Mouse (Mus musculus): ENCODE data around the gene Dph3. TPM values are rescaled to one million over a fixed set of nuclear protein-coding genes. Genes with fewer than 3 reads are reported as not detected.
"Not testable (repeated sequence)": the region's sequence is repeated elsewhere in the genome, so short reads cannot be mapped to it uniquely, and the experiment has no call there.

Gene Dph3
- polyA plus RNA-seq, 1 experiment = 128 TPM

DNA sequence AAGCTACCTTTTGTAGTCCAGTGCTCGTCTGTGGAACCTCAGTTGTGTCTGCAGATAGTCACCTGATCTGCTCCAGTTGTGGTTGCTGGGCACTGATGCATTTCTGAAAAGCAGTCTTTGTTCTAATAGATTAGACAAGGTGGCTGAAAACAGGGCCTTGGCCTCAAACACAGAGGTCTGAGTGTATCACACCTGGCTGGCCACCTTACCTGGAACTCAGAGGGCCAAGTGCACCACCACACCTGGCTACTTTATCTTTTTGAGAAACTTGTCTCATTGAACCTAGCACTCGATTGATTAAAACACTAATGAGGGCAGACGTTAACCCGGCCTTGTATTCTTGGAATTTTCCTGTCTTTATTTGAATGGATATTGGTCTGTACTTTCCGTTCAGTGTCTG, 10.1 kb upstream of the Dph3 start:
- Histone ChIP-seq H3K27ac (replicated peaks; ENCODE audit: low read depth, low read length) (no peak overlapping the region), H3K4me1 (ENCODE audit: control insufficient read depth, insufficient read depth, insufficient read length, low read length) (no peaks in the 10 kb centered on the region), H3K4me3 (ENCODE audit: insufficient read depth, low read depth, low read length) (no peak overlapping the region)

DNA sequence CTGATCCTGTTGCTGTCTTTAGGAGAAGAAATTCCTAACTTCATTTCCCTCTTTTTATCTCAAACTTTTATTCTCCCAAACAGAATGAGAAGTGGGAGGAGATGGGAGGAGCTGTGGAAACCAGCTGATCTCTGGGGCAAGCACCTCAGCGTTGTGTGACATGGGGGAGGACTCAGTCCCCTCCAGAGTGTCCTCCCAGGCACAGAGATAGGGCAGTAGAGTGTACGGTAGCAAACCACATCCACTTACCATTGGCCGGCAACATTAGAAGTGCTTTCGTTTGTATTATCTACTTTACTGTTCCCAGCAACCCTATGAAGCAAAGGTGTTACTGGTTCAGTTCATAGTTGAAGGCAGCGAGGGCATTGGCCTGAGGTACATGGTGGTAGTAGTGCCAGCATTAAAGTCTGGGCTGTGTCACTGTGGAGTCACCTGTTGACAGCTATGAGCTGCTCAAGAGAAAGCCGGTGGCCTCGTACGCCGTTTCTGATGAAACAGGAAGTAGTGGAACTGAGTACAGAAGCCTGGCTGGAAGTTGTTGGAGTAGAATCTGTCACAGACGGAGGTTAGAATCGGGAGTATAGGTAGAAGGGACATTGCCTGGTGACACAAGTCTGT, 8.1 kb upstream of the Dph3 start:
- no peak overlapping the region for H3K27ac ChIP-seq (replicated peaks; ENCODE audit: low read depth, low read length)
- H3K4me3 ChIP-seq (ENCODE audit: insufficient read depth, low read depth, low read length) = no peak overlapping the region
- no peaks in the 10 kb centered on the region for H3K4me1 ChIP-seq (ENCODE audit: control insufficient read depth, insufficient read depth, insufficient read length, low read length)

DNA sequence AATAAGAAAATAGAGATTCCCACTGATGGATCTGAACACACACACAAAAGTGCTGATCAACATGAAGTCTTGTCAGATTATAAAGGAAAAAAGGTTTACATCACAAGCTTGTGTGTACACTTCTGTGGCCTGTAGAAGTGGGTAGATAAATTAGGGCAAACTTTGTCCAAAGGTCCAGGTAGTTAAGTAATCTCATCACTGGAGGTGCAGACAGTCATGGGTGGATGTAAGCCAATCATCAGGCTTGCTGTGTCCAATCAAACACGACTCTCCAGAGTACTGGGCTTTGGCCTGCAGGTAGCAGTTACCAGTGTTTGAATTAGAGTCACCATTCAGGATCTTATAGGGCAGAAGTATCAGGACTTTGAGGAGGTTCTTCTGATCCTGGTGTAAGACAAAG, 7.5 kb upstream of the Dph3 start:
- H3K27ac ChIP-seq (replicated peaks; ENCODE audit: low read depth, low read length) = no peak overlapping the region
- peaks cover under 1% of the 10 kb centered on the region; the same call in 1 of the 2 replicates for H3K4me1 ChIP-seq (ENCODE audit: control insufficient read depth, insufficient read depth, insufficient read length, low read length)
- H3K4me3 ChIP-seq (ENCODE audit: insufficient read depth, low read depth, low read length) = no peak overlapping the region

DNA sequence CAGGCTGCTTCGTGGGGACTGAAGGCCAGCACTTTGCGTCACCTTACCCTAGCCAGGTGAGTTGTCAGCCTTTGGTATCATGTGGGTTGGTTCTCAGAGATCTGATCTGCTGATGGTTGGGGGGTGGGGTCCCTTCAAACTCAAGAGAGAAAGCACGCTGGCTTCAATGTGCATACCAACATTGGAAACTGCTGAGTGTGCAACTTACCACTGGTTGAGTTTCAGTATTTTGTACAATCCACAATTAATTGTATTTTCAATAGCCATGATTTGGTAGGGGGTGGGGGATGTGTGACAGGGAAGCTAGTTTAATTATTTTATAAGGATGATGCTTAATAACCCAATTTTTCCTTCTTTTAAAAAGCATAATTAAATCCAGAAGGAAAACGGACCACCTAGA, 6.2 kb upstream of the Dph3 start:
- Histone ChIP-seq H3K4me1 (ENCODE audit: control insufficient read depth, insufficient read depth, insufficient read length, low read length) (peaks cover 2% of the 10 kb centered on the region; the same call in 1 of the 2 replicates), H3K27ac (replicated peaks; ENCODE audit: low read depth, low read length) (no peak overlapping the region)

DNA sequence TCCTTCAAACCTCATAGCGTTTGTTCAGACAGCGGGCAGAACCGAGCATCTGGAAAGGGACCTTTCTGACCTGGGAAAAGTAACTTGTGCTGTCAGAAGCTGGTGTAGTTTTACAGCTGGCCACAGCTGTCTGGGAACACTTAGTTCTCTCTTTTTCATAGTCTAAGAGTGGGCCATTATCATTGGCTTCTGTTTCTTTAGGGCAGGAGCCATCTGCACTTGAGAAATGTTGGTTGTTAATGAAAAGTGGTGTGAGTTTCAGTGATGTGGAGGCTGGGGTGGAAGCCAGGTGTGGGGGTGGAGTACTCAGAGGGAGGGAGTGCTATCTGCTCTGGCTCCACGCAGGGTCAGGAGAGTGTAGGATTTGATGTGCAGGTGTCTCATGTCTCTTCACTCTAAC, 5.6 kb upstream of the Dph3 start:
- Histone ChIP-seq H3K4me3 (ENCODE audit: insufficient read depth, low read depth, low read length) (no peak overlapping the region), H3K27ac (replicated peaks; ENCODE audit: low read depth, low read length) (no peak overlapping the region), H3K4me1 (ENCODE audit: control insufficient read depth, insufficient read depth, insufficient read length, low read length) (peaks cover 2% of the 10 kb centered on the region; the same call in 1 of the 2 replicates)

More for the DNA sequence above, 6.2 kb upstream of the Dph3 start:
- H3K4me3 ChIP-seq (ENCODE audit: insufficient read depth, low read depth, low read length) = no peak overlapping the region

DNA sequence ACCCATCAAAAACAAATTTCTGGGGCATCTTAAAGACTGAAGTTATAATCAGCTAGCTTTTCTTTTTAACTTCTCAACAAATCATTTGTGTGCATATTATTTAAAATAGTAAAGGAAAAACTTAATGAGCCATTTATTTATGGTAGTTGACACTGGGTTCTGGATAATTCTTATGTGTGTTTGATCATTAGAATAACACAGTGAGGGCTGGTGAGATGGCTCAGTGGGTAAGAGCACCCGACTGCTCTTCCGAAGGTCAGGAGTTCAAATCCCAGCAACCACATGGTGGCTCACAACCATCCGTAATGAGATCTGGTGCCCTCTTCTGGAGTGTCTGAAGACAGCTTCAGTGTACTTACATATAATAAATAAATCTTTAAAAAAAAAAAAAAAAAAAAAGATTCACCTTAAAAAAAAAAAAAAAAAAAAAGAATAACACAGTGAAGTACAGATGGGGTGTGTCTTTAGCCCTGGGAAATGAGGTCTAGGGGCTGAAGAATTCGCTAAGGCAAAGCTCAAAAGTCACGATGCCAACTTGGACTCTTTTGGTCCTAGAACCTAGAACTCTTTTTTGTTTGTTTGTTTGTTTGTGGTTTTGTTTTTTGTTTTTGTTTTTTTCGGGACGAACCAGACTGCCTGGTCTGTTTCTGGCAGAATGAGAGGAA, 2.2 kb upstream of the Dph3 start:
- not testable (repeated sequence) for H3K27ac ChIP-seq (replicated peaks; ENCODE audit: low read depth, low read length); H3K4me1 ChIP-seq (ENCODE audit: control insufficient read depth, insufficient read depth, insufficient read length, low read length); H3K4me3 ChIP-seq (ENCODE audit: insufficient read depth, low read depth, low read length)

DNA sequence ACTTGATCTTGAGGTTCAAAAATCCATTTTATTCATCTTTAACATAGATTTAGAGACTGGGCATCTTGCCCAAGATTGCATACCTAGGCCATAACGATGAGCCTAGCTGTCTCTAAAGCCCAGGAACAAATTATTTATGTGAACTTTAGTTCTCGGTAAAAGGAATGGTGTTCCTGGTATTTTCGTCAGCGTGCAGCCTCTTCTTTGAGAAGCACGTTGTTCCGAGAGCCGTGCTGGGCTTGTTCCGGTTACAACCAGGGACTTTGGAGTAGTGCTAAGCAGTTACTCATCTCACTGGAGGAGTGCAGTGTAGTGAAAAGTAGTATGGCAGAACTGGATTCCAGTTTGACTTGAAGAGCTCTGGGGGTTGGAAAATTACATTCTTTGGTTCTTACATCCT, 697 bp upstream of the Dph3 start:
- Histone ChIP-seq H3K4me3 (ENCODE audit: insufficient read depth, low read depth, low read length) (peak overlapping the region; percentile 92), H3K27ac (replicated peaks; ENCODE audit: low read depth, low read length) (peak overlapping the region; percentile 71), H3K4me1 (ENCODE audit: control insufficient read depth, insufficient read depth, insufficient read length, low read length) (peaks cover 5% of the 10 kb centered on the region; the same call in 1 of the 2 replicates)

DNA sequence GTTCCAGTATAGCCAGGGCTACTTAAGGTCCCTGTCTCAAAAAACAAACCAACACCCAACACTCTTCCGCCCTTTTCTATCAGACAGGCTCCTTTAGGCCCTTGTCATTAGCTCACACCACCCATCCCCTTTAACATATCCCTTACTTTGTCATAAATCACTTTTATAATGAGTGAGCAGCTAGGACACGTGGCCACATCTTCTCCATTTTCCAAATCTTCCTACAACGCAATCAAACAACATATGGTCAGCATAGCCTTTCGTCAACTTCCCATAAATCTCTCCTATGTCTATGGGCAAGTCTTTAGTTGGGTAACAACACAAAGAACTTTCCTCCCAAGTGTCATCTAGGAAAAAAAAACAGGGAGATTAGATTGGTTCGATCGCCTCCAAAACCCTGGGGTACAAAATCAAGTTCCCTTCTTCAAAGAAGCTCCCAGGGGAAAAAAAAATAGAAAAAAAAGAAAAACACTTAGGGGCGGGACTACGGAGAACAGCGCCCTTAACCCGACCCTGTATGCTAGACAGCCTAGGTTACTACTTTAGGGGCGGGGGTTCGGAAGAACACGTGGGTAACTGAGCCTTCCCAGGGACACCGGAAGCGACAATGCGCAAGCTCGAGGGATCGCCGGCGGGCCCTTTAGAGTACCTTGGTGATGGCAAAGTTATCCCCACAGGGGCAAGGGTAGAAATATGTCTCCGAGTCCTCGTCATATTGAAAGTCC, 606 bp downstream of the Dph3 start, which contains the start of gene Oxnad1:
Oxnad1 (plus strand) TSS at position 614 of the 725 bp plus-strand sequence.
- Histone ChIP-seq H3K4me1 (ENCODE audit: control insufficient read depth, insufficient read depth, insufficient read length, low read length) (peaks cover 5% of the 10 kb centered on the region; the same call in 1 of the 2 replicates), H3K27ac (replicated peaks; ENCODE audit: low read depth, low read length) (peak within 1 kb of the TSS; percentile 98), H3K4me3 (ENCODE audit: insufficient read depth, low read depth, low read length) (peak within 1 kb of the TSS; percentile 92)

DNA sequence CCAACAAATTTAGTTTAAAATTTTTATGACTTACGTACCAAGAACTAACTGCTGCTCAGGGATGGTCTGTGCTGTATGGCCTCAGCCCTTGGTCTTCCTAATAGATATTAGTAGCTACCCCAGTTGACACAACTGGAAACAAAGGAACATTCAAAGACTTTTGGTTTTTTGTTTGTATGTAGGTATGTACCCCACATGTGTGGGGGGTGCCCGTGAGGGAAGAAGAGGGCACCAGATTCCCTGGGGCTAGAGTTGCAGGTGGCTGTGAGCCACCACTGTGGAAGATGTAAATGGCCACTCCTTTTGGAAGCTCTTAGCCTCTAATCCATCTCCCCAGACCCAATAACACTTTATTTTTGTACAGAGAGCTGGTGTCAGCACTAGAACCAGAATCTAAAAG, 2.1 kb downstream of the Dph3 start:
- no peak overlapping the region for H3K4me3 ChIP-seq (ENCODE audit: insufficient read depth, low read depth, low read length)
- H3K27ac ChIP-seq (replicated peaks; ENCODE audit: low read depth, low read length) = no peak overlapping the region
- peaks cover 5% of the 10 kb centered on the region; the same call in 1 of the 2 replicates for H3K4me1 ChIP-seq (ENCODE audit: control insufficient read depth, insufficient read depth, insufficient read length, low read length)

DNA sequence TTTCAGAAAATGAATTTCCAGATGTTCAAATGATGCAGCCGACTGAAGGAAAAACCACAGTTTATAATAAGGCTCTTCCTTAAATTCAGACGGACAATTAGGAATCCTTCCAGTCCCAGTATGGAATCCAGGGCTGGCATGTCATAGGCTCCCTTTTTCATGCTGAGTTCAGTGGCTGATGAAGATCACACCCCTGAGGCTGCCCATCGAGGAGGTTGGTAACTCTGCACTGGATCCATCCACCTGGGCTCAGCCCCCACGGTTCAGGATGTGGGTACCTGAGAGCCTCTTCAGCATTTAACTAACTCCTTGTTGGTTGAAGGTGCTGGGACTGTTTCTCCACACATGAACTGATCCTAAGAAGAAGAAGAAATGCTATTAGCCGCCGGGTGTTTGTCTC, 2.6 kb downstream of the Dph3 start:
- Histone ChIP-seq H3K4me1 (ENCODE audit: control insufficient read depth, insufficient read depth, insufficient read length, low read length) (peaks cover 3% of the 10 kb centered on the region; the same call in 1 of the 2 replicates), H3K4me3 (ENCODE audit: insufficient read depth, low read depth, low read length) (no peak overlapping the region), H3K27ac (replicated peaks; ENCODE audit: low read depth, low read length) (no peak overlapping the region)

DNA sequence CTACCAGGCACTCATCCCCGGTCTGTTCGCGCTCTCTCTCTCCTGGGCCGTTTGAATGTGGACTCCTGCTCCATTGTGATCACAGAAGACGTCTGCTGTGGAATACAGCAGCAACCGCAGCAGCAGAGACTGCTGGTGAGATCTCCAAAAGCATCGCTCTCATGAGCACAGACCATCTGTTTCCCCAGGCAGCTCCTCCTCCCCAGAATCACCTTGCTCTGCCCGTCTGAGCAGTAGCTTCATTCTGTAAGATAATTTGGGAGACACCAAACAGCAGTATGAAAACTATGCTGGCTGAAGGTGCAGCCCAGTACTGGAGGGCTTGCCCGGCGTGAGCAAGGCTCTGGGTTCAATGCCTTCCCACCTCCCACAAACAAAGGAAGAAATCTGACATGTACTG, 4.5 kb downstream of the Dph3 start:
- Histone ChIP-seq H3K27ac (replicated peaks; ENCODE audit: low read depth, low read length) (no peak overlapping the region), H3K4me1 (ENCODE audit: control insufficient read depth, insufficient read depth, insufficient read length, low read length) (peaks cover 3% of the 10 kb centered on the region; the same call in 1 of the 2 replicates)

DNA sequence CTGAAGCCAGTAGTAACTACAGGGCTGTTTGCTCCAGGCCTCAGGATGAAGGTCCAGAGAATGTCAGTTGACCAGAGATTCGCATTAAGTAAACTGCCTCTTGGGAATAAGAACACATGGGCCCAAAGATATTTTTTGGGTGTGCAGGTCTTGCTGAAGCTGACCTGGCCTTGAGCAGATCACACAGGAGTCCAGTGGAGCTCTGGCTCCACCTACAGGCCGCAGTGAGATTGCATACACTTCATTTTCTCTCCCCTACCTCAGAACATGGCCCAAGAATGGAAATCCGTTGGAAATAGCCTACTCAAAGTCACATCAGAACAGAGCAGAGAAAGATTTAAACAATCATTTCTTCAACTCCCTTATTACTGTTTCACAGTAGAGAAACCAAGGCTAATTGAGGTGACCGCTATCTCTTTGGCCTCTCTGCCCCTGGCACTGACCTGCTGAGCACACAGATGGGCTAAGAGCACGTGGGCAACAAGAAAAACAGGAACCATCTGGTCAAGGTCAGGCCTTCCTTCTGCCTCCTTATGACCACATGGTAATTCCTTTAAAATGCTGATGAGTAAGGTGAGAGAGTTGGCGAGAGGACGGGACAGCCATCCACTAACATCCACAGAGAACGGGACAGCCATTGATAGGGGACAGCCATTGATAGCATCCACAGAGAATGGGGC, 8.5 kb downstream of the Dph3 start:
- peaks cover 17% of the 10 kb centered on the region for H3K4me1 ChIP-seq (ENCODE audit: control insufficient read depth, insufficient read depth, insufficient read length, low read length)
- no peak overlapping the region for H3K27ac ChIP-seq (replicated peaks; ENCODE audit: low read depth, low read length)

More for the DNA sequence above, 4.5 kb downstream of the Dph3 start:
- no peak overlapping the region for H3K4me3 ChIP-seq (ENCODE audit: insufficient read depth, low read depth, low read length)

DNA sequence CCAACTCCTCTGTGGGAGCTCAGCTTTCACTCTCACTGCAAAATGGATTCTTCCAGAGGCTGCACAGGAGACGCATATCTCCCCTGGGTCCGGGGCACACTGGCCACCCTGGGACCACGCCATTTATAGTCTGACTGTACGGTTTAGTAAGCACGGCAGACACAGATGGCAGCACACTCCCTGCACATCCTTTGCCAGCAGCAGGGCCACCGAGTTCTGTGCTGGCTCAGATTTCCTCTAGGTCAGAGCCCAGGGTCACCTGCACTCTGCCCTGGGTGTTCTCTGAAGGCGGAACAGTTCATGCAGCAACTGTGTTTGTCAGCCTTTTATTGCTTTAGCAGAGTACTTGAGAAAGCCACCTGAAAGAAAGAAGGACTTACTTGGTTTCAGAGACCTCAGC, 11.6 kb downstream of the Dph3 start:
- peaks cover 17% of the 10 kb centered on the region for H3K4me1 ChIP-seq (ENCODE audit: control insufficient read depth, insufficient read depth, insufficient read length, low read length)
- H3K27ac ChIP-seq (replicated peaks; ENCODE audit: low read depth, low read length) = peak overlapping the region; percentile 32
- H3K4me3 ChIP-seq (ENCODE audit: insufficient read depth, low read depth, low read length) = no peak overlapping the region

More for the DNA sequence above, 8.5 kb downstream of the Dph3 start:
- no peak overlapping the region for H3K4me3 ChIP-seq (ENCODE audit: insufficient read depth, low read depth, low read length)

DNA sequence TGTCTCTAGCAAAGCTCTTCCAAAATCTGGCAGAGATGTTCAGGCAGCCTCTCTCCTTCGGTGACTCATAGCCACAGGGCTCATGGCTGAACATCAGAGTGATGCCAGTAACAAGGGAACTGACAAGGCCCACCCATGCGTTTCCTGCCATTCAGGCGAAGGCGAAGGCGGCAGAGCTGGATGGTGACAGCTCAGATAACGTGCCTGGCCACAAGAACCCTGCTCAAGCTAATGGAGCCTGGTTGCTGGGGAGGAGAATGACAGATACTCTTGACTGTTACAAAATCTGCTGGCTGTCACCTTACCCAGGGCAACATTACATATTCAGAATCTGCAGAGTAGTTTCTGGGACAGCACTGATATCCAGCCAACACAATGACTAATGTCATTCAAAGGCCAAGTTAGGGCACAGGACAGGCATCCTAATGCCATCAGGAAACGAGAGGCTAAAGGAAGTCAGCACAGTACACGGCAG, 12.3 kb downstream of the Dph3 start:
- H3K27ac ChIP-seq (replicated peaks; ENCODE audit: low read depth, low read length) = peak overlapping the region; percentile 32
- H3K4me1 ChIP-seq (ENCODE audit: control insufficient read depth, insufficient read depth, insufficient read length, low read length) = peaks cover 20% of the 10 kb centered on the region
- no peak overlapping the region for H3K4me3 ChIP-seq (ENCODE audit: insufficient read depth, low read depth, low read length)

DNA sequence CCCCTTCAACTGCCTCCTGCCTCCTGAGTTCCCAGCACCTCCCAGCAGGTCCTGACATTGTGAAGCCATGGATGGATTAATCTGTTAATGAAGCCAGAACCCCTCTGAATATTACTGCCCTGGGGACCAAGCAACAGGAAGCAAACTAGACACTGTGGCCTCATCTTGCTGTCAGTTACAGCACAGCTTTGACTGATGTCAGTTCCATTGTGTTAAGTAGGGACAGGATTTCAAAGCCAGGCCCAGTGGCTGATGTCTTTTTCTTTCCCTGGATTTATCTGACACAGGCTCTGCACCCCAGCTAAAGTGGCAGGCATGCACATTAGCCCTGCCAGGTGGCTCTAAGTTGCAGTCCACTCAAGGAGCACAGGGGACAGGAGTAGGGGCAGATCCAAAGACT, 12.7 kb downstream of the Dph3 start:
- Histone ChIP-seq H3K27ac (replicated peaks; ENCODE audit: low read depth, low read length) (peak overlapping the region; percentile 32), H3K4me1 (ENCODE audit: control insufficient read depth, insufficient read depth, insufficient read length, low read length) (peaks cover 22% of the 10 kb centered on the region), H3K4me3 (ENCODE audit: insufficient read depth, low read depth, low read length) (no peak overlapping the region)
